Mouse (Mus musculus) neural tube, embryonic 12.5 days (tissue): Measurements from ENCODE around the gene Bbs12. TPM values are rescaled to one million over a fixed set of nuclear protein-coding genes. Genes with fewer than 3 reads are reported as not detected.
A peak's percentile ranks its signal among the peaks of the same experiment; 100 is the strongest.

Experiments
- ATAC-seq: fragments of 200-750 bp; cut with Nextera tagmentation; 2 replicates; pipeline ENCODE4 v1.8.0; 2017; ENCODE audit warnings: low read depth, mild to moderate bottlenecking, moderate TSS enrichment, moderate library complexity; ENCODE audit not compliant: low FRiP score
- H3K27ac ChIP-seq: fragments of 300-500 bp; sonication (generic); 2 replicates; pipeline ENCODE4 v1.5.1; 2016
- H3K27me3 ChIP-seq: fragments of 300-500 bp; sonication (generic); replicated peaks from 2 replicates; pipeline ENCODE4 v1.6.1; 2016; ENCODE audit warnings: mild to moderate bottlenecking
- H3K36me3 ChIP-seq: fragments of 300-500 bp; sonication (generic); 2 replicates; pipeline ENCODE4 v1.6.1; 2016; ENCODE audit warnings: mild to moderate bottlenecking
- H3K4me1 ChIP-seq: fragments of 300-500 bp; sonication (generic); 2 replicates; pipeline ENCODE4 v1.6.1; 2016
- H3K4me2 ChIP-seq: fragments of 300-500 bp; sonication (generic); replicated peaks from 2 replicates; pipeline ENCODE4 v1.6.1; 2016; ENCODE audit warnings: mild to moderate bottlenecking
- H3K4me3 ChIP-seq: fragments of 300-500 bp; sonication (generic); 2 replicates; pipeline ENCODE4 v1.5.1; 2016
- H3K9ac ChIP-seq: fragments of 300-500 bp; sonication (generic); 2 replicates; pipeline ENCODE4 v1.6.1; 2016; ENCODE audit warnings: mild to moderate bottlenecking
- H3K9me3 ChIP-seq: fragments of 300-500 bp; sonication (generic); 2 replicates; pipeline ENCODE4 v1.6.1; 2016; ENCODE audit warnings: mild to moderate bottlenecking
- WGBS: fragments of 180-500 bp; shearing (Covaris S2); methylation state at CpG from one replicate; pipeline ENCODE4 v1.1.7; 2016; 5-methylcytosine and 5-hydroxymethylcytosine counted together
- polyA plus RNA-seq: library from polyadenylated mRNA; unstranded; fragments of >200 nt; fragmentation: Nextera tagmentation; extraction: Ambion mirVana; gene quantifications from 2 replicates; pipeline ENCODE4 v1.2.1, GENCODE M21; 2016

Gene Bbs12
- 4.6 and 5.9 TPM in 2 replicates for polyA plus RNA-seq

DNA sequence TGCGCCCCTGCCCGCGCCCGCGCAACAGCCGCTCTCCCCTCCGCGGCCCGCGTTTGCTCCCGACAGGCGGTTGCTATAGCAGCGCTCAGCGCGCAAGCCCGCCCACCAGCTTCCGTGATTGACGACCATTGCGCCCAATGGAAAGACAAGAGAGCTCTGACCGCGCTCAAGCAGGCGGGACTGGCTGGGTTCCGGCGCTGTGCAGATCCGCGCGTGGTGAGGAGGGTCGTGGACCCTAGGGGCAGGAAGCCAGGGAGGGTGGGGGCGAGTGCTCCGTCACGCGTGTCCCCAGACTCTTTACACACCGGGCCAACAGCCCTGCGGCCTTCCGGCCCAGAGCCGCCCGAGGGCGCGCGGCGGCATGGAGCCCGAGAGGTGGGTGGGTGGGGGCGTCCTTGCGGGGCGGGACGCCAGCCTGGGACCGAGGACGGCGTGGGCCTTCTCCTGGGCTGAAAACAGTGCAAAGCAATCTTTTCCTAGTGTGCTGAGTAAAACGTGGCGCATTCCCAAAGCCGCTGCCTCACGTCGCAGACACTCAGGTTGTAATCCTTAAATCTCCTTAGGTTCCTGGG, at the start of gene Bbs12, which contains the start of gene Cetn4:
Gene Bbs12 (plus strand): TSS at position 185 of the 572 bp plus-strand sequence.
Gene Cetn4 (minus strand): TSS at position 339 of the 572 bp plus-strand sequence.
- Histone ChIP-seq H3K9me3 (no peaks in the 10 kb centered on the region), H3K9ac (peak within 1 kb of the TSS; percentile 84), H3K27me3 (no peaks in the 10 kb centered on the region), H3K4me2 (peak within 1 kb of the TSS; percentile 69), H3K4me1 (0 out of 2 replicates have a peak, but pooled peaks cover 8% of the 10 kb centered on the region), H3K36me3 (no peaks in the 10 kb centered on the region), H3K27ac (peak within 1 kb of the TSS; percentile 50; the same call in 1 of the 2 replicates), H3K4me3 (peak within 1 kb of the TSS; percentile 85)
- ATAC-seq: peak; percentile 100
- WGBS: under 1% methylated on average over 54 of the region's 54 CpGs

DNA sequence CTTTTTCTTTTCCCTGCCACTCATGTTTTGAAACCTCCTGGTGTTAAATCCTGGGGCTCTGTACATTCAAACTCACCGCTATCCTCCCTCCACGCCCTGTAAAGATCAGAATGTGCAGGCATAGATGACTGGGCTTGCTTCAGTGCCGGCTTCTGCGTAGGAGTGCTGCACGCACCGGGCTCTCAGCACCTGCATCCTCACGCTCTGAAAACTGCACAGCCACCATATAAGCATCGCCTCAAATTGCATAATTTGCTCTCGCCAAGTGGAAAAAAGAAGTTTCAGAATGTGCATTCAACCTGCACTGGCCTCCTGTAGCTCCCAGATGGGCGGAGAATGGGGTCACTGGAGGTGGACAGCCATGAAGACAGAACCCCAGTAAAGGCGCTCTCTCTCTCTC, 44.0 kb upstream of the Bbs12 start:
- H3K36me3 ChIP-seq: no peaks in the 10 kb centered on the region
- no peak overlapping the region for H3K4me2 ChIP-seq
- H3K27ac ChIP-seq: no peak overlapping the region
- no peak for ATAC-seq
- WGBS: 86% methylated on average over 11 of the region's 11 CpGs
- no peak overlapping the region for H3K9ac ChIP-seq
- no peaks in the 10 kb centered on the region for H3K4me1 ChIP-seq
- H3K4me3 ChIP-seq: no peak overlapping the region
- no peaks in the 10 kb centered on the region for H3K9me3 ChIP-seq
- no peaks in the 10 kb centered on the region for H3K27me3 ChIP-seq

DNA sequence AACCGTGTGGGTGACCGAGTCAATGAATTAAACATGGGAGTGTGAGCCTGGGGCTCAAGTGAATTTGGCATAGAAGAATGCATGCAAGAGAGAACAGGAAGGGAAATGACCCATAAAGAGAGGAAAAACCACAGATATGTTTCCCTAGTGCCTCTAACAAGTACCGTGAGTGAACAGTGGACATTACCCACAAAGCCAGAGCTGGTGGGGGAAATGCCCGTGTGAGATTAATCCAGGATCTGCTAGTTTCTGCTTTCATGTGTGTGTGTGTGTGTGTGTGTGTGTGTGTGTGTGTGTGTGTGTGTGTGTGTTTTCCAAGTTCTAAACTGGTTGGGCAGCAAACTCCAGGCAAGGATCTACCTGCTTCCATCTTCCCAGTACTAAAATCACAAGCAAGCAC, 42.4 kb upstream of the Bbs12 start:
- Histone ChIP-seq H3K9ac (no peak overlapping the region), H3K4me3 (no peak overlapping the region), H3K9me3 (no peaks in the 10 kb centered on the region), H3K4me1 (no peaks in the 10 kb centered on the region), H3K36me3 (no peaks in the 10 kb centered on the region), H3K27me3 (no peaks in the 10 kb centered on the region), H3K4me2 (no peak overlapping the region), H3K27ac (no peak overlapping the region)
- no peak for ATAC-seq
- WGBS: 88% methylated on average over 4 of the region's 4 CpGs

GRCm38 (mm10) chr3:37271209-37271608, 41.1 kb upstream of the Bbs12 start:
- Histone ChIP-seq H3K36me3 (no peaks in the 10 kb centered on the region), H3K9me3 (no peaks in the 10 kb centered on the region), H3K27ac (no peak overlapping the region), H3K4me2 (no peak overlapping the region), H3K4me1 (no peaks in the 10 kb centered on the region), H3K27me3 (no peaks in the 10 kb centered on the region), H3K9ac (no peak overlapping the region), H3K4me3 (no peak overlapping the region)
- 15% methylated on average over 1 of the region's 1 CpGs for WGBS
- ATAC-seq: no peak

DNA sequence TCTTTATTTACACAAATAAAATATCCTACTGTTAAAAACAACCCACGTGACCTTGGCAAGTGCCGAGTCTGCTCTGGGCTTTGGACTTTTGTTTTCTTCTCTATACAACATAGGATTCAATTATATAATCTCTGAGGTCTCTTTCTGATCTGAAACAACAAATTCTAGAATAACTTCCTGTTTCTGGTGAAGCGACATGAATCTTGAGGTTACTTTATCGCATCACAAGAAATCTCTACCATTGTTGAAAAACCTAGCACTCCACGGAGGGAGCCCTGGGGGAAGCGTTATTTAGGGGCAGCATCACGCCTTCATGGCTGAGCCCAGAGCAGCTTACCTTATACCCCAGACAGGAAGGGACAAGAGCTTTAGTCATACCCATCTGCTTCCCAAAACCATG, 39.3 kb upstream of the Bbs12 start:
- Histone ChIP-seq H3K27ac (no peak overlapping the region), H3K27me3 (no peaks in the 10 kb centered on the region), H3K4me3 (no peak overlapping the region), H3K9me3 (no peaks in the 10 kb centered on the region), H3K4me1 (no peaks in the 10 kb centered on the region), H3K36me3 (no peaks in the 10 kb centered on the region), H3K4me2 (no peak overlapping the region), H3K9ac (no peak overlapping the region)
- WGBS: 87% methylated on average over 7 of the region's 7 CpGs
- no peak for ATAC-seq

- WGBS: 83% methylated on average over 6 of the region's 6 CpGs
- no peak overlapping the region for H3K27ac ChIP-seq
Observed at GRCm38 (mm10) chr3:37274661-37275060, 37.7 kb upstream of the Bbs12 start.

GRCm38 (mm10) chr3:37280221-37280620, 32.1 kb upstream of the Bbs12 start:
- H3K9me3 ChIP-seq: no peaks in the 10 kb centered on the region
- no peaks in the 10 kb centered on the region for H3K4me1 ChIP-seq
- ATAC-seq: no peak
- no peaks in the 10 kb centered on the region for H3K27me3 ChIP-seq
- H3K9ac ChIP-seq: no peak overlapping the region
- H3K4me3 ChIP-seq: no peak overlapping the region
- no peak overlapping the region for H3K4me2 ChIP-seq
- WGBS: 89% methylated on average over 1 of the region's 1 CpGs
- no peak overlapping the region for H3K27ac ChIP-seq
- no peaks in the 10 kb centered on the region for H3K36me3 ChIP-seq

More at GRCm38 (mm10) chr3:37274661-37275060, 37.7 kb upstream of the Bbs12 start:
- Histone ChIP-seq H3K4me3 (no peak overlapping the region), H3K36me3 (no peaks in the 10 kb centered on the region), H3K9me3 (no peaks in the 10 kb centered on the region), H3K9ac (no peak overlapping the region), H3K4me2 (no peak overlapping the region), H3K4me1 (no peaks in the 10 kb centered on the region), H3K27me3 (no peaks in the 10 kb centered on the region)
- ATAC-seq: no peak

DNA sequence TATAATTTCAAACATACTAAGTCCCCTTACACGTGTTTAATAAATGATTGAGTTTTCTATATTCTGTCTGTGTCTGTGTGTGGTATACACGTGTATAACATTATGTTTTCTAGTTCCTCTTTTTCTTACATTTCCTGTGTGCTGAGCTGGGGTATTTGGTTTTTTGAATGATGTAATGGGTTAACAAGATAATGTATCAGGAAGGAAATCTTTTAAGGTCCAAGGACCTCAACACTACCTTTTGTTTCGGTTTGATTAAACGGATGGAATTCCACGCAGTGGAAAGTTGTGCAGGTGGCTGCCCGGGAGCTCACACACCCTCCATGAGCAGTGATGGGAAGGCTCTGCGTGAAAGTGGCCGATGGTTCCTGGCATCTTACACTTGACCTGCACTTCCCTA, 31.5 kb upstream of the Bbs12 start:
- WGBS: 84% methylated on average over 8 of the region's 8 CpGs

GRCm38 (mm10) chr3:37282299-37282922, 29.9 kb upstream of the Bbs12 start:
- H3K27me3 ChIP-seq: no peaks in the 10 kb centered on the region
- H3K36me3 ChIP-seq: no peaks in the 10 kb centered on the region
- 81% methylated on average over 11 of the region's 11 CpGs for WGBS
- no peak overlapping the region for H3K4me3 ChIP-seq
- ATAC-seq: no peak
- H3K4me2 ChIP-seq: no peak overlapping the region
- no peak overlapping the region for H3K9ac ChIP-seq
- no peaks in the 10 kb centered on the region for H3K4me1 ChIP-seq
- no peaks in the 10 kb centered on the region for H3K9me3 ChIP-seq
- no peak overlapping the region for H3K27ac ChIP-seq

More for the DNA sequence above, 31.5 kb upstream of the Bbs12 start:
- no peak for ATAC-seq
- H3K9me3 ChIP-seq: no peaks in the 10 kb centered on the region
- H3K27ac ChIP-seq: no peak overlapping the region
- H3K4me3 ChIP-seq: no peak overlapping the region
- H3K27me3 ChIP-seq: no peaks in the 10 kb centered on the region
- no peaks in the 10 kb centered on the region for H3K4me1 ChIP-seq
- H3K36me3 ChIP-seq: no peaks in the 10 kb centered on the region
- H3K4me2 ChIP-seq: no peak overlapping the region
- no peak overlapping the region for H3K9ac ChIP-seq

GRCm38 (mm10) chr3:37283234-37283633, 29.1 kb upstream of the Bbs12 start:
- H3K4me3 ChIP-seq: no peak overlapping the region
- 87% methylated on average over 4 of the region's 4 CpGs for whole genome bisulfite sequencing
- no peaks in the 10 kb centered on the region for H3K27me3 ChIP-seq
- no peak overlapping the region for H3K9ac ChIP-seq
- no peaks in the 10 kb centered on the region for H3K4me1 ChIP-seq
- H3K4me2 ChIP-seq: no peak overlapping the region
- H3K27ac ChIP-seq: no peak overlapping the region
- ATAC-seq: no peak
- no peaks in the 10 kb centered on the region for H3K9me3 ChIP-seq
- no peaks in the 10 kb centered on the region for H3K36me3 ChIP-seq

GRCm38 (mm10) chr3:37289237-37289636, 23.1 kb upstream of the Bbs12 start:
- no peak overlapping the region for H3K27ac ChIP-seq
- 95% methylated on average over 2 of the region's 2 CpGs for WGBS

DNA sequence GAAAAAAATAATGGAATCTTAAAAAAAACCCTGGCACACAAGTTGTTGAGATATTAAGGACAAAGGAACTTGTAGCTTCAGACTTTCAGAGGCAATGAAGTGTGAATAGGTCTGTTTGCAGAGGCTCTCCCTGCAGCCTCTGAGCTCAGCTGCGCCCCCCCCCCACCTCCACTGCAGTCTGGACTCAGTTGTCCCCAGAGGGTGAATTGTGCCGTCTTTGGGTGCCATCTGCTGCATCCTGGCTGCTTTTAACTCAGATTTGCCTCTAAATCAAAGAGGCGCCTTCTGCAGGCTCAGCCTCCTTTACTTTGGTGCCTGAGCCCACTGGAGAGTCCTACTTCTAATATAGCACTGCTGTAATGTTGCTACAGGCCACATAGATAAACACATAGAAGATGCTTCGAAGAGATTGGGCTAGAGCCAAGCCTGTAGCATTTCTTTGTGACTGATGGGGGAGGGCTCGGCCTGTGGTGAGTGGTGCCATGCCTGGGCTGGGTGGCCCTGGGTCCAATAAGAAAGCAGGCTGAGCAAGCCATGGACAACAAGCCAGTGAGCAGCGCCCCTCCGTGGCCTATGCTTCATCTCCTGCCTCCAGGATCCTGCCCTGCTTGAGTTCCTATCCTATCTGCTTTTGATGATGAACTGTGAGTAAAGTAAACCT, 21.3 kb upstream of the Bbs12 start:
- H3K9me3 ChIP-seq: no peaks in the 10 kb centered on the region
- no peak overlapping the region for H3K27ac ChIP-seq
- no peaks in the 10 kb centered on the region for H3K36me3 ChIP-seq
- H3K4me3 ChIP-seq: no peak overlapping the region
- no peaks in the 10 kb centered on the region for H3K27me3 ChIP-seq
- no peaks in the 10 kb centered on the region for H3K4me1 ChIP-seq
- no peak overlapping the region for H3K4me2 ChIP-seq
- no peak overlapping the region for H3K9ac ChIP-seq
- peak; percentile 50; the same call in 1 of the 2 replicates for ATAC-seq
- 66% methylated on average over 7 of the region's 7 CpGs for WGBS

More at GRCm38 (mm10) chr3:37289237-37289636, 23.1 kb upstream of the Bbs12 start:
- no peaks in the 10 kb centered on the region for H3K36me3 ChIP-seq
- H3K4me2 ChIP-seq: no peak overlapping the region
- no peak overlapping the region for H3K9ac ChIP-seq
- no peak for ATAC-seq
- H3K4me1 ChIP-seq: no peaks in the 10 kb centered on the region
- no peak overlapping the region for H3K4me3 ChIP-seq
- H3K9me3 ChIP-seq: no peaks in the 10 kb centered on the region
- H3K27me3 ChIP-seq: no peaks in the 10 kb centered on the region
